Mouse (Mus musculus): ENCODE data around the gene Spata18. TPM values are rescaled to one million over a fixed set of nuclear protein-coding genes. Genes with fewer than 3 reads are reported as not detected.
A peak's percentile ranks its signal among the peaks of the same experiment; 100 is the strongest.

Gene Spata18
- polyA plus RNA-seq (2015; fragmentation: Nextera tagmentation; extraction: Ambion mirVana) = 0.14 TPM in 2 replicates

- no peak for ATAC-seq (ENCODE audit: low FRiP score)
- peak within 1 kb of the TSS; percentile 37 for H3K4me3 ChIP-seq (replicated peaks)
- no peaks in the 10 kb centered on the region for H3K9me3 ChIP-seq (replicated peaks)
- H3K27ac ChIP-seq (replicated peaks) = no peak within 1 kb of the TSS
- H3K9ac ChIP-seq (replicated peaks) = peak within 1 kb of the TSS; percentile 41; the same call in 1 of the 2 replicates
- WGBS = under 1% methylated on average over 57 of the region's 57 CpGs
- peak within 1 kb of the TSS; percentile 88 for H3K4me2 ChIP-seq
- H3K4me1 ChIP-seq = peaks cover 30% of the 10 kb centered on the region
- H3K36me3 ChIP-seq = no peaks in the 10 kb centered on the region
- H3K27me3 ChIP-seq (replicated peaks) = peaks cover 51% of the 10 kb centered on the region
Observed at GRCm38 (mm10) chr5:73651061-73651854, at the start of gene Spata18. Gene Spata18 (plus strand): TSS chr5:73651379.

DNA sequence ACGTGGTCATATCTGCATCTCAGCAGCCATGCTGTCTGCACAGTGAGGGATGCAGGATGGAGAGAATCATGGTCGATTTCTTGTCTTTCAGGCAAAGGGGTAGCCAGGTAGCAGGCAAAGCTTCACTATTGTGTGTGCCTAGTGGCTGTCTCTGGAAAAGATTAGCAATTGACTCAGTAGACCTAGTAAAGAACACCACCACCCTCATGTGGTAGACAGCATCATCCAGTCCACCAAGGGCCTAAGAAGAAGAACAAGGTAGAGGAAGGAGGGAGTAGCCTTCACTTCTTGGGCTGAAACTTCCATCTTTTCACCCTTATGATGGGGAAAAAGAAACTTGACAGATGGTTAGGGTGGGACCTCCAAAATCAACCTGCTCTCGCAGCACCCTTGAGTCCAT lies 48.3 kb upstream of the Spata18 start:
- Histone ChIP-seq H3K27ac (replicated peaks) (no peak overlapping the region), H3K9ac (replicated peaks) (no peak overlapping the region), H3K4me3 (replicated peaks) (no peak overlapping the region), H3K4me2 (no peak overlapping the region), H3K27me3 (replicated peaks) (no peaks in the 10 kb centered on the region), H3K4me1 (peaks cover 10% of the 10 kb centered on the region), H3K9me3 (replicated peaks) (no peaks in the 10 kb centered on the region; the same call in 1 of the 2 replicates), H3K36me3 (no peaks in the 10 kb centered on the region)
- no peak for ATAC-seq (ENCODE audit: low FRiP score)
- 78% methylated on average over 3 of the region's 3 CpGs for WGBS

DNA sequence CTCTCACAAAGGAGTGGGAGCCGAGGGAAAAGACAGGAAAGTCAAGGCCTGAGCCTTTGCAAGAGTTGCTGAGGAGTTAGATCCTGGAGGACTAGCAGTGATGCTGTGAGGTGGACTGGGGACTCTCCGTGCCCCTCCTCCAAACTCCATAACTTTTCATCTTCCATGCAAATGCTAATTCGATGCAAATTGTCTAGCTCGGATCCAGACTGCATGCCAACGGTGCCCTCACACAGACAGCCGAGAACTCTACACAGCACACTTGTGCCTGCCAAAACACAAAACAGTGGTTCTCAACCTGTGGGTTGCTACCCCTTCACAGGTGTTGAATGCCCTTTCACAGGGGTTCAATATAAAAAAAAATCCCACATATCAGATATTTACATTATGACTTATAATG lies 46.6 kb upstream of the Spata18 start:
- no peak for ATAC-seq (ENCODE audit: low FRiP score)
- 80% methylated on average over 6 of the region's 6 CpGs for WGBS
- no peak overlapping the region for H3K27ac ChIP-seq (replicated peaks)
- no peaks in the 10 kb centered on the region for H3K27me3 ChIP-seq (replicated peaks)
- peaks cover 4% of the 10 kb centered on the region; the same call in 1 of the 2 replicates for H3K4me1 ChIP-seq
- no peaks in the 10 kb centered on the region; the same call in 1 of the 2 replicates for H3K9me3 ChIP-seq (replicated peaks)
- no peak overlapping the region for H3K9ac ChIP-seq (replicated peaks)
- H3K4me3 ChIP-seq (replicated peaks) = no peak overlapping the region
- no peak overlapping the region for H3K4me2 ChIP-seq
- no peaks in the 10 kb centered on the region for H3K36me3 ChIP-seq

GRCm38 (mm10) chr5:73604964-73605363 lies 46.2 kb upstream of the Spata18 start:
- no peak overlapping the region for H3K27ac ChIP-seq (replicated peaks)
- H3K27me3 ChIP-seq (replicated peaks) = no peaks in the 10 kb centered on the region
- H3K4me1 ChIP-seq = peaks cover 4% of the 10 kb centered on the region; the same call in 1 of the 2 replicates
- no peak for ATAC-seq (ENCODE audit: low FRiP score)
- no peak overlapping the region for H3K4me2 ChIP-seq
- no peaks in the 10 kb centered on the region for H3K36me3 ChIP-seq
- no peak overlapping the region for H3K9ac ChIP-seq (replicated peaks)
- no peak overlapping the region for H3K4me3 ChIP-seq (replicated peaks)
- no peaks in the 10 kb centered on the region; the same call in 1 of the 2 replicates for H3K9me3 ChIP-seq (replicated peaks)
- WGBS = 92% methylated on average over 6 of the region's 6 CpGs

DNA sequence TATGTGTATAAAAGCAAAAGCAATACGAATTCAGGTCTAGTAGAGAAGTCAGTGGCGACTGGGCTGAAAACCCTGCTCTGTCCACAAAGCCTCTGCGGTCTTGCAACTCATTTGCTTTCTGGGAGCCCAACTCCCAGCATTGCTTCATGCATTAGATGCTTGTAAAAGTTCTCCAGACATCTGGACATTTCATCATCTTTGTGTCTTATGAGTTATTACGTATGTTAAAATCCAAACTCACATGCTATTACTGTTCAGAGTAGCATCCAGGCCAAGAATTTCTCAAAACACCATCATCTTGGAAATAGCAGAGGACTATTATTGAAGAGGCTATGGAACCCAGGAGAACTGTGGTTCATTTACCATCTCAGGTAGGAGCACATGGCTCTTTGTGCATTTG lies 40.1 kb upstream of the Spata18 start:
- WGBS = 94% methylated on average over 4 of the region's 4 CpGs
- Histone ChIP-seq H3K4me2 (no peak overlapping the region), H3K36me3 (no peaks in the 10 kb centered on the region)

GRCm38 (mm10) chr5:73613296-73613695 lies 37.9 kb upstream of the Spata18 start:
- ATAC-seq (ENCODE audit: low FRiP score) = no peak

More for the DNA sequence above, 40.1 kb upstream of the Spata18 start:
- Histone ChIP-seq H3K9me3 (replicated peaks) (no peaks in the 10 kb centered on the region; the same call in 1 of the 2 replicates), H3K4me3 (replicated peaks) (no peak overlapping the region), H3K9ac (replicated peaks) (no peak overlapping the region), H3K27ac (replicated peaks) (no peak overlapping the region), H3K4me1 (no peaks in the 10 kb centered on the region), H3K27me3 (replicated peaks) (no peaks in the 10 kb centered on the region)
- ATAC-seq (ENCODE audit: low FRiP score) = no peak

DNA sequence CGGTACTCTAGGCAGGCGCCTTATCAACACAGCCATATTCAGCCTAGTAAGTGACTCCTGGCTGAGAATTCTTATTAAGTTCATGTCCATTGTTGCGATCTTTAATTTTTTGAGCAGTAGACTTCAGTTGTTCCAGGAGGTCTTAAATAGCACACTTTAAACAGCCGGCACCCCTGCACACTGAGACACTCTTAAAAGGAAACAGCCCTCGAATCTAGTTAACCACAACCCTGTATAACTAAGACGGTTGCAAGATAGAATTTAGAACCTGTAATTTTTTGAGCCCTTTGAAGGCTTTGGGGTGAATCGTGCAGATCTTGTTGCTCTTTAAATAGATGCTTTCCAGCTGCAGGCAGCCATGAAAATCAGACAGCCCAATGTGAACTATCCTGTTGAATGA lies 36.0 kb upstream of the Spata18 start:
- ATAC-seq (ENCODE audit: low FRiP score) = no peak
- WGBS = 81% methylated on average over 7 of the region's 7 CpGs

More at GRCm38 (mm10) chr5:73613296-73613695, 37.9 kb upstream of the Spata18 start:
- no peaks in the 10 kb centered on the region for H3K9me3 ChIP-seq (replicated peaks)
- H3K4me3 ChIP-seq (replicated peaks) = no peak overlapping the region
- no peak overlapping the region for H3K4me2 ChIP-seq
- no peaks in the 10 kb centered on the region for H3K4me1 ChIP-seq
- H3K9ac ChIP-seq (replicated peaks) = no peak overlapping the region
- WGBS = 90% methylated on average over 8 of the region's 8 CpGs
- H3K27me3 ChIP-seq (replicated peaks) = no peaks in the 10 kb centered on the region
- no peaks in the 10 kb centered on the region for H3K36me3 ChIP-seq
- no peak overlapping the region for H3K27ac ChIP-seq (replicated peaks)

DNA sequence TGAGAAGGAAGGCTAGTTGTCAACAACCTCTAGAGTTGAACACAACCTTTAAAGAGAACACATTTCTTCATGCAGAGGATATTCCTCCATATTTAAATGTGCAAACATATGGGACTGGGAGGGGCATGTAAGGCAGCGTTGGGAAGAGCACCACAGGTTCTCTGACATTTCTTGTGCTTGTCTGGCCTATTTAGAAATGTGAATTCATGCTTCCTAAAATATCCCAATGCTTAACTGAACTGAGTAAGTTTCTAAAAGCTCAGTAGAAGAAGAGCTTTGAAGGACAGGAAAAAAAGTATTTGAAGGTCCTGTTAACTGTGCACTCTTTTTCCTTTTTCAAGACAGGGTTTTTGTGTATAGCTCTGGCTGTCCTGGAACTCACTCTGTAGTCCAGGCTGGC lies 32.2 kb upstream of the Spata18 start:
- Histone ChIP-seq H3K4me1 (no peaks in the 10 kb centered on the region), H3K27me3 (replicated peaks) (no peaks in the 10 kb centered on the region), H3K36me3 (no peaks in the 10 kb centered on the region), H3K27ac (replicated peaks) (no peak overlapping the region), H3K4me2 (no peak overlapping the region), H3K9ac (replicated peaks) (no peak overlapping the region), H3K9me3 (replicated peaks) (no peaks in the 10 kb centered on the region), H3K4me3 (replicated peaks) (no peak overlapping the region)
- 92% methylated on average over 1 of the region's 1 CpGs for WGBS
- ATAC-seq (ENCODE audit: low FRiP score) = no peak

More for the DNA sequence above, 36.0 kb upstream of the Spata18 start:
- no peaks in the 10 kb centered on the region for H3K36me3 ChIP-seq
- no peak overlapping the region for H3K4me2 ChIP-seq
- no peak overlapping the region for H3K4me3 ChIP-seq (replicated peaks)
- no peak overlapping the region for H3K9ac ChIP-seq (replicated peaks)
- no peaks in the 10 kb centered on the region for H3K4me1 ChIP-seq
- H3K27ac ChIP-seq (replicated peaks) = no peak overlapping the region
- no peaks in the 10 kb centered on the region for H3K9me3 ChIP-seq (replicated peaks)
- H3K27me3 ChIP-seq (replicated peaks) = no peaks in the 10 kb centered on the region

DNA sequence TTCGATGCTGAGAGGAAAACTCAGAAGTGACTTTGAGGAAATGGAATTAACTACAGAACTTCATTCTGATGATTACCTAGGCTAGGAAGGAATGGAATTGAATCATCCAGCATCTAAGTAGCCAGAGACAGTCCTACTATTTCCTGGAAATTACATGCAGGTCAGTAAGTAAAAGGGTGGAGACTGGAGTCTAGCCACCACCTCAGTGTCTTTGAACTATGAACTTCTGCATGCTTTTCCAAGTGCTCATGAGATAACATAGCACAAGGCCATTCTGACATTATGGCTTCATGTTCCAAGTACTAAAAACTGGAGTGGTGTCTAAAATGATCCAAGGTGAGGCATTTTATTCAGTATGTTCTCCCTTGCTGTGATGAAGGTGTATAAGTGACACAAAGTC lies 25.7 kb upstream of the Spata18 start:
- Histone ChIP-seq H3K9me3 (replicated peaks) (no peaks in the 10 kb centered on the region), H3K9ac (replicated peaks) (no peak overlapping the region), H3K4me3 (replicated peaks) (no peak overlapping the region), H3K4me2 (no peak overlapping the region), H3K36me3 (no peaks in the 10 kb centered on the region), H3K4me1 (0 out of 2 replicates have a peak, but pooled peaks cover under 1% of the 10 kb centered on the region), H3K27ac (replicated peaks) (no peak overlapping the region), H3K27me3 (replicated peaks) (no peaks in the 10 kb centered on the region)
- ATAC-seq (ENCODE audit: low FRiP score) = no peak
- WGBS = 77% methylated on average over 1 of the region's 1 CpGs

- Histone ChIP-seq H3K9me3 (replicated peaks) (no peaks in the 10 kb centered on the region), H3K9ac (replicated peaks) (no peak overlapping the region), H3K4me1 (0 out of 2 replicates have a peak, but pooled peaks cover 4% of the 10 kb centered on the region), H3K4me2 (no peak overlapping the region), H3K27ac (replicated peaks) (no peak overlapping the region), H3K27me3 (replicated peaks) (no peaks in the 10 kb centered on the region), H3K4me3 (replicated peaks) (no peak overlapping the region), H3K36me3 (no peaks in the 10 kb centered on the region)
- WGBS = 62% methylated on average over 7 of the region's 7 CpGs
- 0 out of 2 replicates have a peak, but pooled peaks have one; percentile 28 for ATAC-seq (ENCODE audit: low FRiP score)
Observed at GRCm38 (mm10) chr5:73626842-73627241, 24.3 kb upstream of the Spata18 start.

- Histone ChIP-seq H3K9ac (replicated peaks) (no peak overlapping the region), H3K4me1 (0 out of 2 replicates have a peak, but pooled peaks cover 4% of the 10 kb centered on the region), H3K36me3 (no peaks in the 10 kb centered on the region), H3K27me3 (replicated peaks) (no peaks in the 10 kb centered on the region), H3K4me3 (replicated peaks) (no peak overlapping the region), H3K4me2 (no peak overlapping the region), H3K27ac (replicated peaks) (no peak overlapping the region), H3K9me3 (replicated peaks) (no peaks in the 10 kb centered on the region)
- no peak for ATAC-seq (ENCODE audit: low FRiP score)
- WGBS = 62% methylated on average over 4 of the region's 4 CpGs
Observed at GRCm38 (mm10) chr5:73627559-73627958, 23.6 kb upstream of the Spata18 start.

DNA sequence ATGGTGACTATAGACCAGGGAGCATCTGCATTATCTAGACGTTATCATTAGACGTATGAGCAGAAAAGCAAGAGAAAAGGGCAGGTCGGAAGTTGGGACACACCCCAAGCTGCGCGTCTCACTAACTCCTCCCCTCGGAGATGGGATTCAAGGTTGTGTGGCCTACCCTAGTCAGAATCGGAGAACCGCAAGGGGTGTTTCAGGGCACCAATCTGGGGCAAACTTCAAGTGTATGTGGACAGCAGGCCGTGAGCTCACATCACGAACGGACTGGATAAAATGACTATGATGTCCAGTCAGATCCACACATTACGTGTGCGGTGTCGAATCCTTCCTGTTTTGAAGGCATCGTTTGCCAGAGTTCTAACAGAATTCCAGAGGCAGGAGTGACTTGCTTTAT lies 23.2 kb upstream of the Spata18 start:
- 77% methylated on average over 15 of the region's 15 CpGs for WGBS
- Histone ChIP-seq H3K4me1 (0 out of 2 replicates have a peak, but pooled peaks cover 4% of the 10 kb centered on the region), H3K36me3 (no peaks in the 10 kb centered on the region), H3K9me3 (replicated peaks) (no peaks in the 10 kb centered on the region), H3K27me3 (replicated peaks) (no peaks in the 10 kb centered on the region), H3K9ac (replicated peaks) (no peak overlapping the region), H3K4me3 (replicated peaks) (no peak overlapping the region), H3K27ac (replicated peaks) (no peak overlapping the region), H3K4me2 (no peak overlapping the region)
- ATAC-seq (ENCODE audit: low FRiP score) = no peak
